Mouse (Mus musculus) ES-Bruce4 (cell line): ENCODE measurements around the gene Kif1b.

Experiments used
- CTCF ChIP-seq: IDR thresholded peaks from one replicate; pipeline ENCODE4 v1.8.1; 2011; ENCODE audit warnings: low read depth, low read length
- POLR2A ChIP-seq: IDR thresholded peaks from one replicate; pipeline ENCODE4 v1.8.1; 2011; ENCODE audit warnings: low read length; ENCODE audit not compliant: insufficient read depth

- TF ChIP-seq POLR2A (no peak), CTCF (no peak)
These were observed 4.7 kb downstream of the Kif1b start for GRCm38 (mm10) chr4:149302751-149303150.
